Mouse (Mus musculus): ENCODE measurements at regions not wholly inside any gene's neighbourhood (a gene's known extent, or its start where the extent isn't known, plus 50 kb on each side); places are given as distances from the start of the nearest gene placed in this dataset.
"Not testable (repeated sequence)": the region's sequence is repeated elsewhere in the genome, so short reads cannot be mapped to it uniquely, and the experiment has no call there.

- DNase-seq (ENCODE audit: low read depth, low spot score) = no peak
- no peaks in the 10 kb centered on the region for H3K9me3 ChIP-seq (ENCODE audit: control insufficient read depth, insufficient read depth, low read depth, low read length)
- H3K4me1 ChIP-seq (ENCODE audit: control insufficient read depth in 2 of 2, insufficient read depth in 2 of 2, low read length in 2 of 2, poor library complexity in 1 of 2) = no peaks in the 10 kb centered on the region
- H3K9ac ChIP-seq (ENCODE audit: insufficient read depth, low read depth, low read length, poor library complexity, severe bottlenecking) = no peak overlapping the region
- no peak overlapping the region for H3K27ac ChIP-seq (ENCODE audit: insufficient read depth, low read depth, low read length, poor library complexity, severe bottlenecking)
- H3K4me3 ChIP-seq (ENCODE audit: insufficient read depth in 1 of 2, low read depth in 1 of 2, low read length in 2 of 2, poor library complexity in 1 of 2, severe bottlenecking in 1 of 2) = no peak overlapping the region
- no peaks in the 10 kb centered on the region for H3K36me3 ChIP-seq (ENCODE audit: control insufficient read depth, insufficient read depth, low read length, poor library complexity, severe bottlenecking)
- in situ Hi-C loops (cut with MboI; ENCODE audit: low sequenced_read_pairs in 2 of 2, unreplicated experiment in 2 of 2) = no loop called here
- no peak for TF ChIP-seq CHD2 (IDR thresholded peaks at IDR 0.05; ENCODE audit: low read depth, low read length)
Observed at GRCm38 (mm10) chr3:6018749-6019148, 268.1 kb downstream of the Gm8797 start.

DNA sequence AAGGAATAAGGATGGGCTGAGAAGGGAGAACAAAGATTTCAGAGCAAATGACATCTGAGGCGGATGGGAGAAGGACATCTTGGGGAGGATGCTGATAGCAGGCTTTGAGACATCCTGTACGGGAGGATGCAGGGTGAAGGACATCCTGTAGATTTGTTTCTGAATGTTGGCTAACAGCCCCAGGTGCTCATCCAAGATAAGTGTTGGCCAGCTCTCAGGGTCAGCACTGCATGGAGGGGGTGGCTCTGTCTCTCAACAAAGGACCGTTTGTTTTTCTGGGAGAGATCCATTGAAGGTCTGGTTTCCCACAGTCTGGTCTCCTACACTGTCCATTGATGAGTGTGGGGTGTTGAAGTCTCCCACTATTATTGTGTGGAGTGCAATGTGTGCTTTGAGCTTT is 290.7 kb downstream of the Gm8797 start:
- H3K4me1 ChIP-seq (ENCODE audit: control insufficient read depth in 2 of 2, insufficient read depth in 2 of 2, low read length in 2 of 2, poor library complexity in 1 of 2); H3K36me3 ChIP-seq (ENCODE audit: control insufficient read depth, insufficient read depth, low read length, poor library complexity, severe bottlenecking); H3K9ac ChIP-seq (ENCODE audit: insufficient read depth, low read depth, low read length, poor library complexity, severe bottlenecking); in situ Hi-C loops (cut with MboI; ENCODE audit: low sequenced_read_pairs in 2 of 2, unreplicated experiment in 2 of 2); H3K9me3 ChIP-seq (ENCODE audit: control insufficient read depth, insufficient read depth, low read depth, low read length); H3K27ac ChIP-seq (ENCODE audit: insufficient read depth, low read depth, low read length, poor library complexity, severe bottlenecking); DNase-seq (ENCODE audit: low read depth, low spot score); H3K4me3 ChIP-seq (ENCODE audit: insufficient read depth in 1 of 2, low read depth in 1 of 2, low read length in 2 of 2, poor library complexity in 1 of 2, severe bottlenecking in 1 of 2): not testable (repeated sequence)

DNA sequence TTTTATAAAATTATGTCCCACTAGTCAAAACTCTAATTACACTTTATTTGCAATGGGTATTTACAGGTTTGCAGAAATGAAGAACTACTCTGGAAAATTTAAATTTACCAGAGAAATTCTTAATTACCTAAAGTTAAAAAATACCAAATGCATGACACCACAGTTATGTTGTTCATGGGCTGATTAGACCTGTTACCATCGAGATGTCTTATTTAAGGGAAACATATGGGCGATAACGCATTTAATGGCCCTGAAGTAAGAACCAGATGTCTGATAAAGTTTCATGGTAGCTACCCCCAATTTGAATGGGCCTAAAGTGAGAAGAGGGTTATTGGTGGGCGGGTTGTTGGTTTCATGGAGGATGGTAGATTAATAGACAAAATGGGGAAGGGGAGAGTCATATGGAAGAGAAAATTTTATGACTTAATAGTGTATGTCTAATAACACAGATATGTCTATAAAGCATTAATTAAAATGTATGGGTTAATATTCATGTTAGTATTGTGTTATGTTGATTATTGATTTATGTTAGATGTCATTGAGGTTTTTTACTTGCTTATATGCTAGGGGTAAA is 299.0 kb downstream of the Gm8797 start:
- H3K9ac ChIP-seq (ENCODE audit: insufficient read depth, low read depth, low read length, poor library complexity, severe bottlenecking) = no peak overlapping the region
- TF ChIP-seq MAFK (IDR thresholded peaks at IDR 0.05; ENCODE audit: insufficient read depth, low read depth, low read length) = no peak
- no peak for TF ChIP-seq CHD2 (IDR thresholded peaks at IDR 0.05; ENCODE audit: low read depth, low read length)
- TF ChIP-seq HCFC1 (IDR thresholded peaks at IDR 0.05; ENCODE audit: borderline replicate concordance, insufficient read depth, low read length) = no peak
- TF ChIP-seq ZNF384 (IDR thresholded peaks at IDR 0.05; ENCODE audit: low read depth, low read length) = no peak
- TF ChIP-seq ZC3H11A (IDR thresholded peaks at IDR 0.05; ENCODE audit: borderline replicate concordance, low read depth, low read length) = no peak
- peaks cover 7% of the 10 kb centered on the region for H3K9me3 ChIP-seq (ENCODE audit: control insufficient read depth, insufficient read depth, low read depth, low read length)
- in situ Hi-C loops (cut with MboI; ENCODE audit: low sequenced_read_pairs in 2 of 2, unreplicated experiment in 2 of 2) = no loop called here
- no peaks in the 10 kb centered on the region for H3K4me1 ChIP-seq (ENCODE audit: control insufficient read depth in 2 of 2, insufficient read depth in 2 of 2, low read length in 2 of 2, poor library complexity in 1 of 2)
- DNase-seq (ENCODE audit: low read depth, low spot score) = no peak
- no peaks in the 10 kb centered on the region for H3K36me3 ChIP-seq (ENCODE audit: control insufficient read depth, insufficient read depth, low read length, poor library complexity, severe bottlenecking)
- H3K27ac ChIP-seq (ENCODE audit: insufficient read depth, low read depth, low read length, poor library complexity, severe bottlenecking) = no peak overlapping the region
- H3K4me3 ChIP-seq (ENCODE audit: insufficient read depth in 1 of 2, low read depth in 1 of 2, low read length in 2 of 2, poor library complexity in 1 of 2, severe bottlenecking in 1 of 2) = no peak overlapping the region

DNA sequence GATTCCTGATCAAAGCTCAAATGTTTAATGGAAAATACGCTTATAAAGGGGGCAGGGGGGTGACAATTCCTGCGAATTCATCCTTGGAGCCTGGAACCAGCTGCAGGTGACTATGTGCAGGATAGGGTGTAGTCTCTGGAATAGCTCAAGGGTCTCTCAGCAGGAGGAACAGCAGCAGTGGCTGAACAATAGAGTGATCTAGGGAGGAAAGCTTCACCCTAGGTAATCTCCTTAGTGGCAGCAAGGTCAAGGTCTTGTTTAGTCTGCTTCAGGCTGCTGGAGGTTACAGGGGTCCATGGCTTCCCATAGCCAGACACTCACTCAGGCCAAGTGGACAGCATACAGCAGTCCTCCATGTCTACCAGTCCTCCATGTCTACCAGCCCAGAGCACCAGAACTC is 301.3 kb downstream of the Gm8797 start:
- H3K9ac ChIP-seq (ENCODE audit: insufficient read depth, low read depth, low read length, poor library complexity, severe bottlenecking) = no peak overlapping the region
- peaks cover 7% of the 10 kb centered on the region for H3K9me3 ChIP-seq (ENCODE audit: control insufficient read depth, insufficient read depth, low read depth, low read length)
- TF ChIP-seq ZC3H11A (IDR thresholded peaks at IDR 0.05; ENCODE audit: borderline replicate concordance, low read depth, low read length) = no peak
- TF ChIP-seq HCFC1 (IDR thresholded peaks at IDR 0.05; ENCODE audit: borderline replicate concordance, insufficient read depth, low read length) = no peak
- TF ChIP-seq ZNF384 (IDR thresholded peaks at IDR 0.05; ENCODE audit: low read depth, low read length) = no peak
- TF ChIP-seq MAFK (IDR thresholded peaks at IDR 0.05; ENCODE audit: insufficient read depth, low read depth, low read length) = no peak
- no peak for TF ChIP-seq CHD2 (IDR thresholded peaks at IDR 0.05; ENCODE audit: low read depth, low read length)
- no peak overlapping the region for H3K4me3 ChIP-seq (ENCODE audit: insufficient read depth in 1 of 2, low read depth in 1 of 2, low read length in 2 of 2, poor library complexity in 1 of 2, severe bottlenecking in 1 of 2)
- no peak for DNase-seq (ENCODE audit: low read depth, low spot score)
- no peak overlapping the region for H3K27ac ChIP-seq (ENCODE audit: insufficient read depth, low read depth, low read length, poor library complexity, severe bottlenecking)
- in situ Hi-C loops (cut with MboI; ENCODE audit: low sequenced_read_pairs in 2 of 2, unreplicated experiment in 2 of 2) = no loop called here
- no peaks in the 10 kb centered on the region for H3K36me3 ChIP-seq (ENCODE audit: control insufficient read depth, insufficient read depth, low read length, poor library complexity, severe bottlenecking)
- no peaks in the 10 kb centered on the region for H3K4me1 ChIP-seq (ENCODE audit: control insufficient read depth in 2 of 2, insufficient read depth in 2 of 2, low read length in 2 of 2, poor library complexity in 1 of 2)

GRCm38 (mm10) chr3:6083855-6084254 is 333.2 kb downstream of the Gm8797 start:
- DNase-seq (ENCODE audit: low read depth, low spot score) = no peak
- H3K4me3 ChIP-seq (ENCODE audit: insufficient read depth in 1 of 2, low read depth in 1 of 2, low read length in 2 of 2, poor library complexity in 1 of 2, severe bottlenecking in 1 of 2) = no peak overlapping the region
- H3K9ac ChIP-seq (ENCODE audit: insufficient read depth, low read depth, low read length, poor library complexity, severe bottlenecking) = no peak overlapping the region
- no peak for TF ChIP-seq MAFK (IDR thresholded peaks at IDR 0.05; ENCODE audit: insufficient read depth, low read depth, low read length)
- TF ChIP-seq CHD2 (IDR thresholded peaks at IDR 0.05; ENCODE audit: low read depth, low read length) = no peak
- no peak for TF ChIP-seq ZC3H11A (IDR thresholded peaks at IDR 0.05; ENCODE audit: borderline replicate concordance, low read depth, low read length)
- TF ChIP-seq HCFC1 (IDR thresholded peaks at IDR 0.05; ENCODE audit: borderline replicate concordance, insufficient read depth, low read length) = no peak
- TF ChIP-seq ZNF384 (IDR thresholded peaks at IDR 0.05; ENCODE audit: low read depth, low read length) = no peak
- no peak overlapping the region for H3K27ac ChIP-seq (ENCODE audit: insufficient read depth, low read depth, low read length, poor library complexity, severe bottlenecking)
- H3K36me3 ChIP-seq (ENCODE audit: control insufficient read depth, insufficient read depth, low read length, poor library complexity, severe bottlenecking) = no peaks in the 10 kb centered on the region
- H3K4me1 ChIP-seq (ENCODE audit: control insufficient read depth in 2 of 2, insufficient read depth in 2 of 2, low read length in 2 of 2, poor library complexity in 1 of 2) = no peaks in the 10 kb centered on the region
- in situ Hi-C loops (cut with MboI; ENCODE audit: low sequenced_read_pairs in 2 of 2, unreplicated experiment in 2 of 2) = no loop called here
- no peaks in the 10 kb centered on the region for H3K9me3 ChIP-seq (ENCODE audit: control insufficient read depth, insufficient read depth, low read depth, low read length)
